Mouse (Mus musculus) thymus, postnatal 4 days (tissue): Measurements from ENCODE around the gene Ndufs3.
A peak's percentile ranks its signal among the peaks of the same experiment; 100 is the strongest.

Experiments used
- DNase-seq: peaks from one replicate; pipeline ENCODE4 v3.0.0; 2021

Ndufs3 gene

GRCm38 (mm10) chr2:90847681-90848050, 57.0 kb downstream of the Ndufs3 start:
- no peak for DNase-seq

- DNase-seq = peak; percentile 99
Measured at GRCm38 (mm10) chr2:90846955-90847680, 57.5 kb downstream of the Ndufs3 start, which contains the start of gene Mtch2. Gene Mtch2, plus strand, starts transcription at chr2:90847155.

- DNase-seq = peak; percentile 41
Measured at GRCm38 (mm10) chr2:90846597-90846954, 58.1 kb downstream of the Ndufs3 start.

GRCm38 (mm10) chr2:90846171-90846570, 58.5 kb downstream of the Ndufs3 start:
- peak; percentile 9 for DNase-seq

DNA sequence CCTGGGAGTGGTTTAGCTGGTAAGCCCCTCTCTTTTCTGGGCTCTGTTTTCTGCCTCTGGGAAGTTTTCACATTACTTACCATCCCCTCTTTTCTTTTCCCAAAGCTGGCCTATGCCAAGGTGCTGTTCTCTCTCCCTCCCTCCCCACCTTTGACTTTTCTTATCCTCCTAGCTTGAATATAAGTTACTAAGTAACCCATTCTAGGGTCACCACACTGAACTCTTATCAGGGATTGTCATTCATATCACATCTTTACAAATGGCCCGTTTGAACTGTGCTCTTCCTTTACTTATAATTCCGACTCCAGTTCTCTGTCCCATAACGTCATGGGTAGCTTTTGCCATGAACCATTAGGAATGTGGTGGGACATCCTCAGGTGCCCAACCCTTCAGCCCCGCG, 59.4 kb downstream of the Ndufs3 start:
- DNase-seq = no peak
